Mouse (Mus musculus): ENCODE results near the gene Dock4. TPM values are rescaled to one million over a fixed set of nuclear protein-coding genes. Genes with fewer than 3 reads are reported as not detected.

Dock4 gene
- polyA plus RNA-seq, 1 experiment from 2014 or later = 8.5 TPM

- Histone ChIP-seq H3K36me3 (ENCODE audit: control insufficient read depth, insufficient read depth, low read length) (no peaks in the 10 kb centered on the region), H3K4me1 (ENCODE audit: control insufficient read depth in 2 of 2, insufficient read depth in 2 of 2, low read length in 2 of 2) (peaks cover 6 to 21% of the 10 kb centered on the region in 2 experiments), H3K27me3 (ENCODE audit: control insufficient read depth, insufficient read depth, low read length) (no peaks in the 10 kb centered on the region), H3K27ac (replicated peaks in 1 of 2; ENCODE audit: control insufficient read depth in 1 of 2, insufficient read depth in 1 of 2, low read depth in 2 of 2, low read length in 2 of 2) (no peak overlapping the region), H3K4me3 (ENCODE audit: control insufficient read depth in 1 of 2, insufficient read depth in 1 of 2, low read depth in 1 of 2, low read length in 2 of 2) (no peak overlapping the region), H3K9me3 (ENCODE audit: control insufficient read depth, low read length) (no peaks in the 10 kb centered on the region), H3K9ac (ENCODE audit: low read length) (no peak overlapping the region), H3K4me2 (ENCODE audit: low read length) (0 out of 2 replicates have a peak overlapping the region, but pooled peaks have one; percentile 13)
- WGBS = 23% methylated on average over 8 of the region's 8 CpGs
- ATAC-seq (ENCODE audit: insufficient number of reproducible peaks, insufficient read depth, low FRiP score, low read depth) = no peak
Observed at GRCm38 (mm10) chr12:40511643-40512369, 66.1 kb downstream of the Dock4 start.

GRCm38 (mm10) chr12:40512370-40512693, 66.6 kb downstream of the Dock4 start:
- H3K36me3 ChIP-seq (ENCODE audit: control insufficient read depth, insufficient read depth, low read length) = no peaks in the 10 kb centered on the region
- 92% methylated on average over 2 of the region's 2 CpGs for WGBS

GRCm38 (mm10) chr12:40512994-40513393, 67.2 kb downstream of the Dock4 start:
- Histone ChIP-seq H3K27ac (replicated peaks in 1 of 2; ENCODE audit: control insufficient read depth in 1 of 2, insufficient read depth in 1 of 2, low read depth in 2 of 2, low read length in 2 of 2) (no peak overlapping the region), H3K4me3 (ENCODE audit: control insufficient read depth in 1 of 2, insufficient read depth in 1 of 2, low read depth in 1 of 2, low read length in 2 of 2) (no peak overlapping the region), H3K9ac (ENCODE audit: low read length) (no peak overlapping the region), H3K36me3 (ENCODE audit: control insufficient read depth, insufficient read depth, low read length) (no peaks in the 10 kb centered on the region), H3K9me3 (ENCODE audit: control insufficient read depth, low read length) (no peaks in the 10 kb centered on the region), H3K4me1 (ENCODE audit: control insufficient read depth in 2 of 2, insufficient read depth in 2 of 2, low read length in 2 of 2) (peaks cover 6 to 20% of the 10 kb centered on the region in 2 experiments), H3K4me2 (ENCODE audit: low read length) (no peak overlapping the region), H3K27me3 (ENCODE audit: control insufficient read depth, insufficient read depth, low read length) (no peaks in the 10 kb centered on the region)
- WGBS = 89% methylated on average over 7 of the region's 7 CpGs
- no peak for ATAC-seq (ENCODE audit: insufficient number of reproducible peaks, insufficient read depth, low FRiP score, low read depth)

More at GRCm38 (mm10) chr12:40512370-40512693, 66.6 kb downstream of the Dock4 start:
- Histone ChIP-seq H3K4me3 (ENCODE audit: control insufficient read depth in 1 of 2, insufficient read depth in 1 of 2, low read depth in 1 of 2, low read length in 2 of 2) (no peak overlapping the region), H3K4me1 (ENCODE audit: control insufficient read depth in 2 of 2, insufficient read depth in 2 of 2, low read length in 2 of 2) (peaks cover 6 to 21% of the 10 kb centered on the region in 2 experiments), H3K4me2 (ENCODE audit: low read length) (no peak overlapping the region), H3K27ac (replicated peaks in 1 of 2; ENCODE audit: control insufficient read depth in 1 of 2, insufficient read depth in 1 of 2, low read depth in 2 of 2, low read length in 2 of 2) (no peak overlapping the region), H3K27me3 (ENCODE audit: control insufficient read depth, insufficient read depth, low read length) (no peaks in the 10 kb centered on the region), H3K9ac (ENCODE audit: low read length) (no peak overlapping the region), H3K9me3 (ENCODE audit: control insufficient read depth, low read length) (no peaks in the 10 kb centered on the region)
- ATAC-seq (ENCODE audit: insufficient number of reproducible peaks, insufficient read depth, low FRiP score, low read depth) = no peak

- no peaks in the 10 kb centered on the region for H3K27me3 ChIP-seq (ENCODE audit: control insufficient read depth, insufficient read depth, low read length)
- H3K36me3 ChIP-seq (ENCODE audit: control insufficient read depth, insufficient read depth, low read length) = no peaks in the 10 kb centered on the region
- no peak overlapping the region for H3K4me3 ChIP-seq (ENCODE audit: control insufficient read depth in 1 of 2, insufficient read depth in 1 of 2, low read depth in 1 of 2, low read length in 2 of 2)
- WGBS = 74% methylated on average over 6 of the region's 6 CpGs
- H3K9me3 ChIP-seq (ENCODE audit: control insufficient read depth, low read length) = no peaks in the 10 kb centered on the region
- H3K9ac ChIP-seq (ENCODE audit: low read length) = no peak overlapping the region
- H3K27ac ChIP-seq (replicated peaks in 1 of 2; ENCODE audit: control insufficient read depth in 1 of 2, insufficient read depth in 1 of 2, low read depth in 2 of 2, low read length in 2 of 2) = no peak overlapping the region
- no peak overlapping the region for H3K4me2 ChIP-seq (ENCODE audit: low read length)
- peaks cover 4 to 15% of the 10 kb centered on the region in 2 experiments for H3K4me1 ChIP-seq (ENCODE audit: control insufficient read depth in 2 of 2, insufficient read depth in 2 of 2, low read length in 2 of 2)
- ATAC-seq (ENCODE audit: insufficient number of reproducible peaks, insufficient read depth, low FRiP score, low read depth) = no peak
Observed at GRCm38 (mm10) chr12:40514021-40514420, 68.3 kb downstream of the Dock4 start.

- H3K9me3 ChIP-seq (ENCODE audit: control insufficient read depth, low read length) = no peaks in the 10 kb centered on the region
Observed at GRCm38 (mm10) chr12:40522468-40522867, 76.7 kb downstream of the Dock4 start.

GRCm38 (mm10) chr12:40523020-40523419, 77.3 kb downstream of the Dock4 start:
- Histone ChIP-seq H3K36me3 (ENCODE audit: control insufficient read depth, insufficient read depth, low read length) (no peaks in the 10 kb centered on the region), H3K27me3 (ENCODE audit: control insufficient read depth, insufficient read depth, low read length) (no peaks in the 10 kb centered on the region), H3K9me3 (ENCODE audit: control insufficient read depth, low read length) (no peaks in the 10 kb centered on the region), H3K27ac (replicated peaks in 1 of 2; ENCODE audit: control insufficient read depth in 1 of 2, insufficient read depth in 1 of 2, low read depth in 2 of 2, low read length in 2 of 2) (no peak overlapping the region), H3K4me1 (ENCODE audit: control insufficient read depth in 2 of 2, insufficient read depth in 2 of 2, low read length in 2 of 2) (no peaks in the 10 kb centered on the region), H3K4me3 (ENCODE audit: control insufficient read depth in 1 of 2, insufficient read depth in 1 of 2, low read depth in 1 of 2, low read length in 2 of 2) (no peak overlapping the region), H3K9ac (ENCODE audit: low read length) (no peak overlapping the region), H3K4me2 (ENCODE audit: low read length) (no peak overlapping the region)
- ATAC-seq (ENCODE audit: insufficient number of reproducible peaks, insufficient read depth, low FRiP score, low read depth) = no peak
- 84% methylated on average over 4 of the region's 4 CpGs for WGBS

More at GRCm38 (mm10) chr12:40522468-40522867, 76.7 kb downstream of the Dock4 start:
- Histone ChIP-seq H3K27ac (replicated peaks in 1 of 2; ENCODE audit: control insufficient read depth in 1 of 2, insufficient read depth in 1 of 2, low read depth in 2 of 2, low read length in 2 of 2) (no peak overlapping the region), H3K27me3 (ENCODE audit: control insufficient read depth, insufficient read depth, low read length) (no peaks in the 10 kb centered on the region), H3K4me1 (ENCODE audit: control insufficient read depth in 2 of 2, insufficient read depth in 2 of 2, low read length in 2 of 2) (no peaks in the 10 kb centered on the region), H3K4me2 (ENCODE audit: low read length) (no peak overlapping the region), H3K36me3 (ENCODE audit: control insufficient read depth, insufficient read depth, low read length) (no peaks in the 10 kb centered on the region), H3K9ac (ENCODE audit: low read length) (no peak overlapping the region), H3K4me3 (ENCODE audit: control insufficient read depth in 1 of 2, insufficient read depth in 1 of 2, low read depth in 1 of 2, low read length in 2 of 2) (no peak overlapping the region)
- no peak for ATAC-seq (ENCODE audit: insufficient number of reproducible peaks, insufficient read depth, low FRiP score, low read depth)
- 78% methylated on average over 4 of the region's 4 CpGs for WGBS

- Histone ChIP-seq H3K27ac (replicated peaks in 1 of 2; ENCODE audit: control insufficient read depth in 1 of 2, insufficient read depth in 1 of 2, low read depth in 2 of 2, low read length in 2 of 2) (no peak overlapping the region), H3K4me2 (ENCODE audit: low read length) (no peak overlapping the region), H3K27me3 (ENCODE audit: control insufficient read depth, insufficient read depth, low read length) (no peaks in the 10 kb centered on the region), H3K9ac (ENCODE audit: low read length) (no peak overlapping the region), H3K4me3 (ENCODE audit: control insufficient read depth in 1 of 2, insufficient read depth in 1 of 2, low read depth in 1 of 2, low read length in 2 of 2) (no peak overlapping the region), H3K4me1 (ENCODE audit: control insufficient read depth in 2 of 2, insufficient read depth in 2 of 2, low read length in 2 of 2) (no peaks in the 10 kb centered on the region), H3K9me3 (ENCODE audit: control insufficient read depth, low read length) (no peaks in the 10 kb centered on the region), H3K36me3 (ENCODE audit: control insufficient read depth, insufficient read depth, low read length) (no peaks in the 10 kb centered on the region)
- ATAC-seq (ENCODE audit: insufficient number of reproducible peaks, insufficient read depth, low FRiP score, low read depth) = no peak
- 73% methylated on average over 3 of the region's 3 CpGs for WGBS
Observed at GRCm38 (mm10) chr12:40525045-40525444, 79.3 kb downstream of the Dock4 start.
